Mouse (Mus musculus): ENCODE results near the gene Ankdd1a. TPM values are rescaled to one million over a fixed set of nuclear protein-coding genes. Genes with fewer than 3 reads are reported as not detected.

Gene Ankdd1a
- polyA plus RNA-seq, 1 experiment from 2014 or later = 0.12 TPM

GRCm38 (mm10) chr9:65550079-65550831 lies 30.3 kb upstream of the Ankdd1a start:
- Histone ChIP-seq H3K4me3 (ENCODE audit: low read depth, low read length) (no peak overlapping the region), H3K36me3 (ENCODE audit: insufficient read depth) (no peaks in the 10 kb centered on the region), H3K4me2 (no peak overlapping the region), H3K27ac (ENCODE audit: low read depth) (peak overlapping the region; percentile 92), H3K9ac (0 out of 2 replicates have a peak overlapping the region, but pooled peaks have one; percentile 10), H3K9me3 (ENCODE audit: low read depth, low read length) (no peaks in the 10 kb centered on the region), H3K4me1 (ENCODE audit: insufficient read depth) (peaks cover 38% of the 10 kb centered on the region), H3K27me3 (ENCODE audit: insufficient read depth, low read length) (no peaks in the 10 kb centered on the region)
- DNase-seq = no peak
- no peak for TF ChIP-seq CTCF (IDR thresholded peaks at IDR 0.05; ENCODE audit: low read depth)
- 12% methylated on average over 7 of the region's 7 CpGs for WGBS
- ATAC-seq (ENCODE audit: insufficient read depth) = no peak

- no peaks in the 10 kb centered on the region for H3K36me3 ChIP-seq (ENCODE audit: insufficient read depth)
- no peak overlapping the region for H3K4me2 ChIP-seq
- DNase-seq (no peak), ATAC-seq (ENCODE audit: insufficient read depth) (no peak)
- no peaks in the 10 kb centered on the region for H3K27me3 ChIP-seq (ENCODE audit: insufficient read depth, low read length)
- no peak for TF ChIP-seq CTCF (IDR thresholded peaks at IDR 0.05; ENCODE audit: low read depth)
- peaks cover 32% of the 10 kb centered on the region for H3K4me1 ChIP-seq (ENCODE audit: insufficient read depth)
- no peaks in the 10 kb centered on the region for H3K9me3 ChIP-seq (ENCODE audit: low read depth, low read length)
- WGBS = 74% methylated on average over 5 of the region's 5 CpGs
- H3K9ac ChIP-seq = no peak overlapping the region
- no peak overlapping the region for H3K4me3 ChIP-seq (ENCODE audit: low read depth, low read length)
- no peak overlapping the region; the same call in 1 of the 2 replicates for H3K27ac ChIP-seq (ENCODE audit: low read depth)
Observed at GRCm38 (mm10) chr9:65549643-65550042, 29.6 kb upstream of the Ankdd1a start.

- Histone ChIP-seq H3K4me3 (ENCODE audit: low read depth, low read length) (no peak overlapping the region), H3K36me3 (ENCODE audit: insufficient read depth) (no peaks in the 10 kb centered on the region), H3K4me1 (ENCODE audit: insufficient read depth) (peaks cover 28% of the 10 kb centered on the region), H3K27ac (ENCODE audit: low read depth) (no peak overlapping the region), H3K4me2 (no peak overlapping the region), H3K9ac (no peak overlapping the region), H3K27me3 (ENCODE audit: insufficient read depth, low read length) (no peaks in the 10 kb centered on the region), H3K9me3 (ENCODE audit: low read depth, low read length) (no peaks in the 10 kb centered on the region)
- no peak for DNase-seq
- TF ChIP-seq CTCF (IDR thresholded peaks at IDR 0.05; ENCODE audit: low read depth) = no peak
- no peak for ATAC-seq (ENCODE audit: insufficient read depth)
- WGBS = 77% methylated on average over 3 of the region's 3 CpGs
Observed at GRCm38 (mm10) chr9:65549139-65549538, 29.1 kb upstream of the Ankdd1a start.

- Histone ChIP-seq H3K9ac (no peak overlapping the region), H3K4me3 (ENCODE audit: low read depth, low read length) (no peak overlapping the region), H3K9me3 (ENCODE audit: low read depth, low read length) (no peaks in the 10 kb centered on the region), H3K4me2 (no peak overlapping the region), H3K36me3 (ENCODE audit: insufficient read depth) (no peaks in the 10 kb centered on the region), H3K4me1 (ENCODE audit: insufficient read depth) (peaks cover 28% of the 10 kb centered on the region), H3K27me3 (ENCODE audit: insufficient read depth, low read length) (no peaks in the 10 kb centered on the region), H3K27ac (ENCODE audit: low read depth) (no peak overlapping the region; the same call in 1 of the 2 replicates)
- DNase-seq = no peak
- TF ChIP-seq CTCF (IDR thresholded peaks at IDR 0.05; ENCODE audit: low read depth) = no peak
- WGBS = 60% methylated on average over 8 of the region's 8 CpGs
- ATAC-seq (ENCODE audit: insufficient read depth) = no peak
Observed at GRCm38 (mm10) chr9:65548311-65548710, 28.3 kb upstream of the Ankdd1a start.

GRCm38 (mm10) chr9:65547844-65548243 lies 27.9 kb upstream of the Ankdd1a start:
- ATAC-seq (ENCODE audit: insufficient read depth) (no peak), DNase-seq (no peak)
- Histone ChIP-seq H3K27ac (ENCODE audit: low read depth) (no peak overlapping the region; the same call in 1 of the 2 replicates), H3K9me3 (ENCODE audit: low read depth, low read length) (no peaks in the 10 kb centered on the region), H3K27me3 (ENCODE audit: insufficient read depth, low read length) (no peaks in the 10 kb centered on the region), H3K4me3 (ENCODE audit: low read depth, low read length) (no peak overlapping the region), H3K4me2 (no peak overlapping the region), H3K36me3 (ENCODE audit: insufficient read depth) (no peaks in the 10 kb centered on the region), H3K9ac (no peak overlapping the region), H3K4me1 (ENCODE audit: insufficient read depth) (peaks cover 28% of the 10 kb centered on the region)
- TF ChIP-seq CTCF (IDR thresholded peaks at IDR 0.05; ENCODE audit: low read depth) = no peak
- WGBS = 60% methylated on average over 4 of the region's 4 CpGs

GRCm38 (mm10) chr9:65547111-65547510 lies 27.1 kb upstream of the Ankdd1a start:
- Histone ChIP-seq H3K9me3 (ENCODE audit: low read depth, low read length) (no peaks in the 10 kb centered on the region), H3K27ac (ENCODE audit: low read depth) (peak overlapping the region; percentile 2; the same call in 1 of the 2 replicates), H3K9ac (no peak overlapping the region), H3K4me2 (no peak overlapping the region), H3K4me3 (ENCODE audit: low read depth, low read length) (no peak overlapping the region), H3K36me3 (ENCODE audit: insufficient read depth) (no peaks in the 10 kb centered on the region), H3K27me3 (ENCODE audit: insufficient read depth, low read length) (no peaks in the 10 kb centered on the region), H3K4me1 (ENCODE audit: insufficient read depth) (peaks cover 28% of the 10 kb centered on the region)
- WGBS = 71% methylated on average over 5 of the region's 5 CpGs
- DNase-seq (no peak), ATAC-seq (ENCODE audit: insufficient read depth) (no peak)
- TF ChIP-seq CTCF (IDR thresholded peaks at IDR 0.05; ENCODE audit: low read depth) = no peak

GRCm38 (mm10) chr9:65546413-65546695 lies 26.4 kb upstream of the Ankdd1a start:
- Histone ChIP-seq H3K36me3 (ENCODE audit: insufficient read depth) (no peaks in the 10 kb centered on the region), H3K4me2 (no peak overlapping the region), H3K9ac (no peak overlapping the region), H3K4me1 (ENCODE audit: insufficient read depth) (peaks cover 27% of the 10 kb centered on the region), H3K4me3 (ENCODE audit: low read depth, low read length) (no peak overlapping the region), H3K27ac (ENCODE audit: low read depth) (peak overlapping the region; percentile 2; the same call in 1 of the 2 replicates), H3K27me3 (ENCODE audit: insufficient read depth, low read length) (no peaks in the 10 kb centered on the region), H3K9me3 (ENCODE audit: low read depth, low read length) (no peaks in the 10 kb centered on the region)
- ATAC-seq (ENCODE audit: insufficient read depth) = no peak
- no peak for DNase-seq
- no peak for TF ChIP-seq CTCF (IDR thresholded peaks at IDR 0.05; ENCODE audit: low read depth)
- 46% methylated on average over 4 of the region's 4 CpGs for WGBS

Data from lung, embryonic 14.5 days (tissue).